Mouse (Mus musculus) layer of hippocampus, postnatal 36 days (tissue): Measurements from ENCODE around the gene March5. TPM values are rescaled to one million over a fixed set of nuclear protein-coding genes. Genes with fewer than 3 reads are reported as not detected.
A peak's percentile ranks its signal among the peaks of the same experiment; 100 is the strongest.

Source experiments
- DNase-seq, 2 experiments: peaks; one replicate each; pipeline ENCODE4 v3.0.0; 2022
- total RNA-seq, 2 experiments: library from RNA; stranded (reverse); gene quantifications; 2 replicates each; pipeline ENCODE4 v1.2.3; 2021

Gene March5
- total RNA-seq, 2 experiments from 2014 or later = 84.4 to 87.6 TPM

DNA sequence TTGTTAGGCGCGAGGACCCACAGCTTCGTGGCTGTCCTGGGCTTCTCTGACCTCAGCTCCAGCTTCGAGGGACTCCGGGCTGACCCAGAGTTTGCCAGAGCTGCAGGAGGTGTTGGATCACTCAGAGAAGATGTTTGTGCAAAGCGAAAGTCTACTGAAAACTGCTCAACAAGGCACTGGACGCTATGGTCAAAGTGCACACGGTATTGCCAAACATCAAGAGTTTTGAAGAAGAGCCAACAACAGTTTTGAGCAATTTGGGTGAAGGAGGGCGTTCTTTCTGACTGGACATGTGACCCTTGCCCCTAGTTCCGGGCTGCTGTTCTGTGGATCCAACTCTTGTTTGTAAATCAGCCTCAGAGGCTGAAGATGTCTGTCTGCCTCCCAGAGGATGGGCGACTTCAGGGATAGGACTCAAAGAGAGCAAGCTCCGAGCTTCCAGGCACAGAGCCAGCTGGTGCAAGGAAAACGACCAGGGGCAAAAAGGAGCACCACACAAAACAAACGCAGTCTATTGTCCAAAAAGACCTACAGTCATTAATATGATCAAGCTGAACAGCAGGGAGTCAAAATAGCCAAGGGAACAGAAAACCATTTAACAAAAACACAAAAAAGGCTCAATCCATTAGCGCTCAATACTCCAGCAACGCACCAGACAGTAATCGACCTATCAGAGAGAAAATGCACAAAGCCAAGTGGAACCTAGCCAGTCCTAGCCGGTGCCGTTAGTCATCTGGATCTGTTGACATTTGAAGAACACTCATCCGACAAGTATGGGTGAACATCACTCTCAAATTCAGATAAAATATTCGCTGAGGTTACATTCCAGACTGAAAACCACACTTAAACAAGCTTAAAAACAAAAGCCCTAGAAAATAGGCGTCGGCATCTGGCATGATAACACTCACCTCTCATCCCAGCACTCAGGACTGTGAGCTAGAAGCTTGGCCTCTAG is 56.9 kb downstream of the March5 start:
- peak; percentile 32 to 40 for DNase-seq

DNA sequence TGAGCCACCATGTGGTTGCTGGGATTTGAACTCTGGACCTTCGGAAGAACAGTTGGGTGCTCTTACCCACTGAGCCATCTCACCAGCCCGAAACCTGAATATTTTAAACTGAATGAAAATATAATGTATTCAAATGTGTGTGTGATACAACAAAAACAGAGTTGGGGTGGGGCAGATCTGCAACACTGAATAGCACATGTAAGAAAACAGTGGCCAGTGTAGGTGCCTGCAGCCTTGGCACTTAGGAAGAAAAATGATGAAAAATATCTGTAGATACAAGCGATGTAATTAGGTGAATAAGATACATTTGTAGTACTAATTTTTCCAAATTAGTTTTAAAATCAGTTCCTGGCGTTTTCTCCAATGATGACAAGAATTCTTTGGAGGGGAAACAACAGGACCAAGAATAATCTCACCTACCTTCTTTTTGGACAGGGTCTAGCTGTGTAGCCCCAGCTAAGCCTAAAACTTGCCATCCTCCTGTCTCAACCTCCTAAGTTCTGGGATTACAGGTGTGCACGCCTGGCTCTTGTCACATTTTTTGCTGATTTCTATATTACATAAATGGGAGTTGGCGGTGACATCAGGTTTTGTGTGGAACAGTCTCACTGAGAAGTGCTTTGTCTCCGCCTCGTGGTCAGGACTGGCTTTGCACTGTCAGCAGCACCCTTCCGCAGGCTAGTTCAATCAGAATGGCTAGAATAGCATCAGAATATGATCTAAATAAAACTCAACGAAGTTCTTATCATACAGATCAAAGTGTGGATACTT is 58.2 kb downstream of the March5 start:
- DNase-seq = peak; percentile 89 to 91

DNA sequence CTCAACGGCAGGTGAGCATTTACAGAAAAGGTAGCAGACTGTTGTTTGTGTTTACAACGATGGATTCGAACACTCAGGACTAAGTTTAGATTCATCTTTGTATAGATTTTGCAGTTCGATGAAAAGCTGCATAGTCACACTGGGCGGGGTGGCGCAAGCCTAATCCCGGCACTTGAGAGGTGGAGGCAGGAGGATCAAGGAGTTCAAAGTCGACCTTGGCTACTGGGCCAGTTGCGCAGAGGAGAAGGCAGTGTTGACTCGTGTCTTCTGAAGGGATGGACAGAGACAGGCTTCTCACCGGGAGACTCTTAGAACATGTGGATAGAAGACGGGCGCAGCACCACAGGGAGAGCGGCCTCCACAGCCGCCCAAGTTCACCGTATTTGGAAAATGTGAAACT is 61.8 kb downstream of the March5 start:
- no peak for DNase-seq

Other genes starting within 250 kb of the March5 start
- gene Cpeb3, start 1.1 kb downstream of the March5 start, total RNA-seq = 10 to 100 TPM; 73.2 to 80.7 TPM
- gene Ide, start 130.3 kb downstream of the March5 start, total RNA-seq = 10 to 100 TPM; 37.8 to 37.9 TPM
- gene Kif11, start 168.9 kb downstream of the March5 start, total RNA-seq = 1 to 10 TPM; 1.3 to 1.4 TPM
- gene Hhex, start 227.3 kb downstream of the March5 start, total RNA-seq = 1 to 10 TPM; 1.1 to 1.2 TPM